Mouse (Mus musculus) CH12.LX (cell line): ENCODE measurements at regions not wholly inside any gene's neighbourhood (a gene's known extent, or its start where the extent isn't known, plus 50 kb on each side); places are given as distances from the start of the nearest gene placed in this dataset.

Source experiments
- DNase-seq: peaks from one replicate; pipeline ENCODE4 v3.0.0-alpha.2; 2013; ENCODE audit errors: extremely low read depth
- H3K27ac ChIP-seq: 2 replicates; pipeline ENCODE4 v1.5.1; 2012; ENCODE audit warnings: low read depth, mild to moderate bottlenecking, control low read depth, moderate library complexity; ENCODE audit not compliant: insufficient read depth
- H3K27me3 ChIP-seq: replicated peaks from 2 replicates; pipeline ENCODE3; 2012; ENCODE audit warnings: inconsistent platforms
- H3K36me3 ChIP-seq, 2 experiments: replicated peaks in 1 of 2; 2 replicates each; pipeline versions ENCODE3 to v1.6.1; 2012; ENCODE audit warnings: inconsistent platforms in 1 of 2, low read length in 1 of 2, mild to moderate bottlenecking in 1 of 2, mixed read lengths in 1 of 2, moderate library complexity in 1 of 2; ENCODE audit not compliant: control insufficient read depth in 1 of 2, insufficient read depth in 1 of 2
- H3K4me1 ChIP-seq, 2 experiments: 2 replicates each; pipeline ENCODE4 v1.6.1; 2012; ENCODE audit warnings: inconsistent platforms in 1 of 2, moderate library complexity in 1 of 2; ENCODE audit not compliant: insufficient read depth in 2 of 2, control insufficient read depth in 1 of 2
- H3K4me2 ChIP-seq: 2 replicates; pipeline ENCODE4 v1.6.1; 2012; ENCODE audit warnings: low read depth, mild to moderate bottlenecking, control low read depth; ENCODE audit not compliant: poor library complexity, insufficient read depth, severe bottlenecking
- H3K4me3 ChIP-seq, 3 experiments: fragments of 150-350 bp in 1 of 3; sonication (generic) in 1 of 3; replicated peaks in 1 of 3; 2 replicates each; pipeline versions ENCODE3 to v1.5.1; 2011 to 2012; ENCODE audit warnings: low read depth in 2 of 3, low read length in 2 of 3, mild to moderate bottlenecking in 2 of 3, moderate library complexity in 2 of 3, control low read depth in 1 of 3, improper control_type of control experiment in 1 of 3, inconsistent platforms in 1 of 3, mixed read lengths in 1 of 3; ENCODE audit not compliant: poor library complexity in 1 of 3
- H3K79me2 ChIP-seq: replicated peaks from 2 replicates; pipeline ENCODE4 v1.6.1; 2012; ENCODE audit warnings: mild to moderate bottlenecking, moderate library complexity; ENCODE audit not compliant: control insufficient read depth, poor library complexity, insufficient read depth, severe bottlenecking; ENCODE audit errors: extremely low read depth
- H3K9ac ChIP-seq: 2 replicates; pipeline ENCODE4 v1.6.1; 2012; ENCODE audit warnings: low read depth, mild to moderate bottlenecking, control low read depth, moderate library complexity; ENCODE audit not compliant: insufficient read depth
- H3K9me3 ChIP-seq: replicated peaks from 2 replicates; pipeline ENCODE3; 2012; ENCODE audit warnings: low read length, inconsistent platforms, mixed read lengths
- ELF1 ChIP-seq: IDR thresholded peaks from 2 replicates; pipeline ENCODE4 v1.6.1; 2014; ENCODE audit warnings: low read depth, mild to moderate bottlenecking, inconsistent platforms, low read length, improper control_type of control experiment
- MAZ ChIP-seq: IDR thresholded peaks from 2 replicates; pipeline ENCODE4 v1.6.1; 2012; ENCODE audit warnings: low read depth, mild to moderate bottlenecking, inconsistent platforms, low read length, improper control_type of control experiment, moderate library complexity
- MEF2A ChIP-seq: IDR thresholded peaks from 2 replicates; pipeline ENCODE4 v1.6.1; 2014; ENCODE audit warnings: low read depth, mild to moderate bottlenecking, inconsistent platforms, low read length, improper control_type of control experiment, borderline replicate concordance
- MYC ChIP-seq: IDR thresholded peaks from 2 replicates; pipeline ENCODE4 v1.6.1; 2011; ENCODE audit warnings: low read depth, mild to moderate bottlenecking, improper control_type of control experiment, low read length
- PAX5 ChIP-seq: IDR thresholded peaks from 2 replicates; pipeline ENCODE4 v1.6.1; 2012; ENCODE audit warnings: low read length, inconsistent platforms, mixed read lengths
- POLR2A ChIP-seq: IDR thresholded peaks from 2 replicates; pipeline ENCODE4 v1.6.1; 2011; ENCODE audit warnings: low read depth, mild to moderate bottlenecking, improper control_type of control experiment, low read length
- POLR2AphosphoS2 ChIP-seq: IDR thresholded peaks from 2 replicates; pipeline ENCODE4 v1.6.1; 2011; ENCODE audit warnings: low read depth, low read length, improper control_type of control experiment
- RAD21 ChIP-seq: IDR thresholded peaks from 2 replicates; pipeline ENCODE4 v1.6.1; 2011; ENCODE audit warnings: low read depth, mild to moderate bottlenecking, low read length, improper control_type of control experiment, moderate library complexity
- RCOR1 ChIP-seq: conservative IDR thresholded peaks from 2 replicates; pipeline ENCODE4 v1.6.1; 2012; ENCODE audit warnings: low read depth, mild to moderate bottlenecking, inconsistent platforms, low read length, improper control_type of control experiment
- ZNF384 ChIP-seq: IDR thresholded peaks from 2 replicates; pipeline ENCODE4 v1.6.1; 2012; ENCODE audit warnings: low read depth, low read length, improper control_type of control experiment, inconsistent platforms
- dilution Hi-C: fragments of 300-500 bp; cut with MboI; formaldehyde crosslinking; loops from 2 replicates; pipeline ENCODE4 v1.14.3; 2020; ENCODE audit warnings: low sequenced_read_pairs; ENCODE audit not compliant: extremely low pct_unique_long_range_greater_than_20kb, extremely low pct_ligation_motif_present
- in situ Hi-C: fragments of 300-500 bp; cut with MboI; formaldehyde crosslinking; loops from 3 replicates; pipeline ENCODE4 v1.14.3; 2019; ENCODE audit warnings: low sequenced_read_pairs, low pct_ligation_motif_present, low pct_unique_long_range_greater_than_20kb, mixed read lengths

DNA sequence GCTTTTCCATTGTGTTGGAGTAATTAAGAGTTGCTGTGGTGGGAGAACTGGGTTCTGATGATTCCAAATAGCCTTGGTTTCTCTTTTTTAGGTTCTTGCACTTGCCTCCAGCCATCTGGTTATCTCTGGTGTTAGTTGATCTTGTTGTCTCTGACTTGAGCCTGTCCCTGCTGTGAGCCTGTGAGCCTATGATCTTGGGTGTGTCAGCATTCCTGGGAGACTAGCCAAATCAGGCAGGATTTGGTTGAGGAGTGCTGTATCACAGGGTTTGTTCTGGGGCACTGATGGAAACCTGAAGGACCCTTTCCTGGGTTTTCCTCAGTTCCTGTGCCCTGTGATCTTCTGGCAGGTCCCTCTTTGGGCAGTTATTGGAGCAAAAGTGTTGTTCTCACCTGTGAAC is 406.8 kb upstream of the Ppp6c start:
- no peak for DNase-seq
- dilution Hi-C loops: no loop called here
- Histone ChIP-seq H3K79me2 (no peaks in the 10 kb centered on the region), H3K27me3 (no peaks in the 10 kb centered on the region), H3K36me3 (no peaks in the 10 kb centered on the region), H3K4me1 (no peaks in the 10 kb centered on the region), H3K9me3 (peaks cover 3% of the 10 kb centered on the region), H3K4me3 (no peak overlapping the region), H3K4me2 (no peak overlapping the region), H3K9ac (no peak overlapping the region), H3K27ac (no peak overlapping the region)
- TF ChIP-seq ELF1 (no peak), MEF2A (no peak), RCOR1 (no peak), MYC (no peak), MAZ (no peak)
- in situ Hi-C loops: no loop called here

DNA sequence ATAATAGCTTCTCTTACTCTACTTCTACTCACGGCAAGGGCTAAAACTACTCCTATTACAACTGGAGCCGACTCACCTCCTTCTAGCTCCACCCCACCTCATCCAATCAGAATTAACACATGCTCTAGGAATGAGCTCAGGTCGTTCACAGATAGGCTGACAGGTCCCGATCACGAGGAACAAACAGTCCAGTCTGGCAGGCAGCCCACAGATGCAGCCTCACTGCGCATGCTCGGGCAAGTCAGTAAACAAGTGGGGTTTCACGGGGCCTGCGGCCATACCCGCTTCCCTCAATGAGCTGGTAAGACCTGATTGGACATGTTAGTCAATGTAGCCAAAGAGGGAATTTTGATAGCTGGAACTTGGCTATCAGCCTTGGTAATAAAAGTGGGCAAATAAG is 388.0 kb upstream of the Ppp6c start:
- DNase-seq: no peak
- dilution Hi-C loops (no loop called here), in situ Hi-C loops (no loop called here)
- Histone ChIP-seq H3K27me3 (no peaks in the 10 kb centered on the region), H3K4me1 (no peaks in the 10 kb centered on the region), H3K9me3 (peaks cover 6% of the 10 kb centered on the region), H3K36me3 (no peaks in the 10 kb centered on the region), H3K4me2 (no peak overlapping the region), H3K9ac (no peak overlapping the region), H3K4me3 (no peak overlapping the region), H3K79me2 (no peaks in the 10 kb centered on the region), H3K27ac (no peak overlapping the region)
- TF ChIP-seq ELF1: no peak
- TF ChIP-seq ZNF384: no peak
- no peak for TF ChIP-seq POLR2AphosphoS2
- no peak for TF ChIP-seq POLR2A

DNA sequence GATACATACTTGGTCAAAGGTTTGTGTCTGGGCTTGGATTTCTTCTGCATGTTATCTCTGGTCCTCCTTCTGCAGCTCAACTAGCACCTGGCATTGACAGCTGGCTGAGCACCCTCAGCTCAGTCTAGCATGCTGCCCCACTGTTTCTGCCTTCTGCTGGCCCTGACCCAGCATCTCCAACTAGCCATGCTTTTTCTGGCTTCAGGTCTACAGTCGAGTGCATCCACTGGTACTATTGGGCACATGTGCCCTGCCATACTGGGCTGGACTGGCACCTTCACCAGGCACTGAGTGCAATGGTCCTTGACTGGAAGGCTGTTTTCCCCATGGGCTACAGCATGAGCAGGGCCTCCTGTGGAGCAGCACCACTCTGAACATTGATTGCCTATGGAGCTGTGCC is 386.6 kb upstream of the Ppp6c start:
- Histone ChIP-seq H3K27ac (no peak overlapping the region), H3K9ac (no peak overlapping the region), H3K79me2 (no peaks in the 10 kb centered on the region), H3K36me3 (no peaks in the 10 kb centered on the region), H3K4me2 (no peak overlapping the region), H3K4me3 (no peak overlapping the region), H3K9me3 (peaks cover 6% of the 10 kb centered on the region), H3K27me3 (no peaks in the 10 kb centered on the region), H3K4me1 (no peaks in the 10 kb centered on the region)
- in situ Hi-C loops (no loop called here), dilution Hi-C loops (no loop called here)
- DNase-seq: no peak
- no peak for TF ChIP-seq RCOR1

DNA sequence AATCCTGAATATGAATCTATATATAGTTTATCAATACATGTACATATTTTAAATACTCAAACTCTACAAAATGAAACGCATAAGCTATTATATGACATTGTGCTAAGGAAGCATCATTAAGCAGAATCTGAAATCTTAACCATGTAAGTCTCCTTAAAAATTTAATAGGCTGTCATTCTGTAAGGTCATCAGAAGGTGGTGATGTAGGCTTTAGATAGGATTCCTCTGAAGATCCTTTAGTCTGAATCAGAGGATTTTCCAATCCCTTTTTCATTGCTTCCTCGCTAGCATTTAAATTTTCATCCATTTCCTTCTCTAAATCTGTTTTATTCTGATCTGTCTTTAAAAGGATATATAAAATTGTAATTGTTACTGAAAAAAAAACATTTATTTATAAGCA is 386.0 kb upstream of the Ppp6c start:
- Histone ChIP-seq H3K9me3 (peaks cover 6% of the 10 kb centered on the region), H3K9ac (no peak overlapping the region), H3K4me1 (no peaks in the 10 kb centered on the region), H3K4me3 (no peak overlapping the region), H3K36me3 (no peaks in the 10 kb centered on the region), H3K27ac (no peak overlapping the region), H3K27me3 (no peaks in the 10 kb centered on the region), H3K79me2 (no peaks in the 10 kb centered on the region), H3K4me2 (no peak overlapping the region)
- TF ChIP-seq RAD21 (peak; percentile 14), PAX5 (no peak)
- no peak for DNase-seq
- in situ Hi-C loops: no loop called here
- dilution Hi-C loops: no loop called here
